Mouse (Mus musculus): Measurements from ENCODE around the gene Disp1.

Disp1 gene

DNA sequence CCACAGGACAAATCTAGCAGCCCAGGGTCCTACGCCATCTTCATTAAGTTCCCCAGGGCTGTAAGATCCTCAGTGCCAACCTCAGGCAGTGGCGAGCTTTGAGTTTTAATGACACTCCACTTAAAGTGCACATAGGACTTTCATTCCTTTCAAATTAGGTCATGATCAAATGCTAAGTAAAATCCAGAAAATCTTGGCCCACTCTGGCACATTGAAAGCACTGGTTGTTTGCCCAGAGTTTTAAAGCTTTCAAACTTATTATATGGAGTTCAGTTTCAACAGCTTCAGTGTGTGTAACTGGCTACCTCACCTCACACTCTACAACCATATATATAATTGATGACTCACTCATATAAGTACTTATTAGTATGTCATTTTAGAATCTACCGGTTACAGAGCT lies 87.9 kb downstream of the Disp1 start:
- DNase-seq (ENCODE audit: low spot score in 2 of 2) = no peak

DNA sequence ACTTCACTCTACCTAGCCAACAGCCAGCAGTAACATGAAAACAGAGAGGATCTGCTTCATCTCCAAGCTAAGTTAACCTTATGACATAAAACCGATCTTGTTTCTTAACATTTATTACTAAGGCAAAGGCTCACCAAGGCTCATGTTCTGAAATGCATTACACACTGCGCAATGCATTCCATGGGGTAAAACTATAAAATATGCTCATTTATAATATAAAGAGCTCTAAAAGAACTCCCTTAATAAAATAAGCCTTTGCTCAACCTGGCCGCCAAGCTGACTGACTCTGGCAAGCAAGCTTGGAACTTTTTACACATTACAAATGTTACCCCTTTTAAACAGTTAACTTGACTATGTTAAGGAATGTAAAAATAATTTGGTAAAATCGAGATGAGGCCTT lies 94.1 kb downstream of the Disp1 start:
- DNase-seq (ENCODE audit: low spot score in 2 of 2) = no peak

- DNase-seq (ENCODE audit: low spot score in 2 of 2) = no peak
Observed at GRCm38 (mm10) chr1:183123725-183124124, 97.6 kb downstream of the Disp1 start.

DNA sequence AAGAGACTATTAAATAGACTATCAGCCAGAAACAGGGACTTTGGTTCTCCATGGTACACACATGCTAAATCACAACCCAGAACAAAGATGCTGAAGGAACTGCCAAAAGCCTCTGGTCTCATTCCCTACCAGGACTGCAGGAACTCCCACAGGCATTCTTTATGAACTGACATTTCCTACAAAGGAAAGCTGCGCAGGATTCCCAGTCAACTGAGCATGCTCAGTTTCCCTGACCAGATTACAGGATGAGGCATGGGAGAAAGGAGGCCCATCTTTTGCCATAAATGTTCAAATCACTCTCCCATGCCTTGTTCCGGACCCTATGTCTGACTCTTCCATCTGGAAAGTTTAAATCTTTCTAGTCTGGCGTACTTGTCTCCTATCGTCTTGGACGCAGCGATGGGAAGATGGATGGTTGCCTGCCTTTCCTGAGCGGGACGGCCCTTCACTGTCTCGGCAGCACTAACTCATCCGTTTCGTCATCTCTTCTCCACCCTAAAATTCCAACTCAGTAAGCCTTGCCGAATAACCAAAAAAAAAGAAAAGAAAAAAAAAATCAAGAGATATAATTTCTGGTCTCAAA lies 100.9 kb downstream of the Disp1 start:
- no peak for DNase-seq (ENCODE audit: low spot score in 2 of 2)

DNA sequence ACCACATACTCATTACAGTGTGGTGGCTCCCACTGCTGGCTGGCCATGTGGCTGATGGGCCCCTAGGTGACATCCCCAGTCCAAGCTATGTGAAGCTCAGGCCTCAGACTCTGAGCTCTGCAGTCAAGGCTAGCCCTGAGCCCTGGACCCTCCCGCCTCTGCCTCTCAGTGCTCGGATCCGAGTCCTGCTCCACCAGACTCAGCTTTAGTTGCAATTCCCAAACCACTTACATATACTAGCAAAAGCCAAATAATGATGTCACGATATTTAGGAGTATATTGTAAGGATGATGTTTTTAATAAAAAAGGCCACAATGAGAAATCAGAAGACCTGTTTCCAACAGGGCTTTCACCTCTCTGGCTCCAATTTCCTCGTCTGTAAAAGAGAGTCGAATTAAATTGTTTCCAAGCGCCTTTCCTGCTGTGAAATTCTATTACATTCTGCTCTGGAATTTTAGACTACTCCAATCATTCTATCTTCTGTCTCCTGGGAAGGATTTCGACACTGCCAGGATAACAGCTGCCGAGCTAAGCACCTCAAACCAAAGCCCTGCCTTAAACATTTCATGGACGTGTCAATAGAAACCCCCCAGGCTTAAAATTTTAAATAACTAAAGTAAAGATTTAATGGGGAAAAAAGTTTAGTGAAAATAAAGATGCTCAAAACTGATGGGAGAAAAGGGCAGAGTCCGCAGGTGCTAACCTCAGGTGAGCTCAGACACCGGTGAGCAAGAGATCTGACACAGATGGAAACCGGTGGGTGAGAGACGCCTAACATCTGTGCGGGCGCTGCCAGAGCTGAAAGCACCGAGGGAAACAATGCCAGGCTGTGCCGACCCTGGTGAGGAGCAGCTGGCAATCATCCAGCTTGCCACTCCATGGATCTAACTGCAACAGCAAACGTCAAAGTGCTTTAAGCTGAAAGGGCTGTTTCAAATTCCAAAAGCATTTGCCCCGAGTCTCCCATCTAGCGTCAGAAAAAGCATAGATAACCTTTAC lies 103.2 kb downstream of the Disp1 start:
- DNase-seq (ENCODE audit: low spot score in 2 of 2) = no peak

GRCm38 (mm10) chr1:183116946-183117826 lies 104.1 kb downstream of the Disp1 start:
- DNase-seq (ENCODE audit: low spot score in 2 of 2) = no peak

- DNase-seq (ENCODE audit: low spot score in 2 of 2) = no peak
Observed at GRCm38 (mm10) chr1:183116441-183116840, 104.9 kb downstream of the Disp1 start.

GRCm38 (mm10) chr1:183115076-183115475 lies 106.2 kb downstream of the Disp1 start:
- DNase-seq (ENCODE audit: low spot score in 2 of 2) = no peak

- DNase-seq (ENCODE audit: low spot score in 2 of 2) = no peak
Observed at GRCm38 (mm10) chr1:183114554-183114953, 106.8 kb downstream of the Disp1 start.

- no peak for DNase-seq (ENCODE audit: low spot score in 2 of 2)
Observed at GRCm38 (mm10) chr1:183113546-183113945, 107.8 kb downstream of the Disp1 start.

- DNase-seq (ENCODE audit: low spot score in 2 of 2) = no peak
Observed at GRCm38 (mm10) chr1:183107476-183107875, 113.8 kb downstream of the Disp1 start.

- no peak for DNase-seq (ENCODE audit: low spot score in 2 of 2)
Observed at GRCm38 (mm10) chr1:183104696-183105095, 116.6 kb downstream of the Disp1 start.

DNA sequence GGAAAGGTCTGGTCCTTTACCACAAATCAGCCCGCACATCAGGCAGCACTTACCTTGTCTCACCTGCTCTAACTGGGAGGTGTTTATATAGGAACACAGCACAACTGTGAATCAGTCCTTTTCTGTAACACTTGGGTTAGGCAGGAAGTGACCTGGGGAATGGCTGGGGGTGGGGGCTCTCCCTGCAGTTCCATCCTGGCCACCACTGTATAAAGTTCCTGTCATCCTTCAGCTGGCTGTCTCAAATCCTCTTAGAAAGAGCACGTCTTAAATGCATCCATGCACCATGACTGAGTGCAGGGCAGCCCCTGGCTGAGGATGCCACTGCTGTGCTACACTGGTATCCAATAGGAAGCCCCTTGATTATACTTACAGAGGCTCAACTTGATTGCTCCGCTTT lies 118.5 kb downstream of the Disp1 start:
- no peak for DNase-seq (ENCODE audit: low spot score in 2 of 2)

DNA sequence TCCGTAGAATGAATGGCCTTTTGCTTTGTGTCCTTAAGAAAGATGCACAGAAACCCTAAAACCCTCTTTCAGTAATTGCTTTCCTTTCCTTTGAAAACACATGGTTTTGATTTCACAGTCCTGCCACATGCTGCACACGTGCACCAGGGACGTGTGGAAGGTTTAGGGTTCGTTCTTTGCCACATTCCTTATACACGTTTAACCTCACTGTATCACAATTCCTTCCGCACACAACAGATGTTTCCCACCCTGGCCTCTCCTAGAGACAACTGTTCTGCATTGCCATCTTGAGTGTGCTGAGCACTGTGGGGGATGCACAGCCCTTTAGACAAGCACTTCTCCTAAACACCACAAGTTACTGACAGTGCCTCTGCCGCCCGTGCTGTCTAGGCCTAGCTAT lies 119.2 kb downstream of the Disp1 start:
- DNase-seq (ENCODE audit: low spot score in 2 of 2) = no peak

GRCm38 (mm10) chr1:183101371-183101770 lies 120.0 kb downstream of the Disp1 start:
- DNase-seq (ENCODE audit: low spot score in 2 of 2) = no peak

DNA sequence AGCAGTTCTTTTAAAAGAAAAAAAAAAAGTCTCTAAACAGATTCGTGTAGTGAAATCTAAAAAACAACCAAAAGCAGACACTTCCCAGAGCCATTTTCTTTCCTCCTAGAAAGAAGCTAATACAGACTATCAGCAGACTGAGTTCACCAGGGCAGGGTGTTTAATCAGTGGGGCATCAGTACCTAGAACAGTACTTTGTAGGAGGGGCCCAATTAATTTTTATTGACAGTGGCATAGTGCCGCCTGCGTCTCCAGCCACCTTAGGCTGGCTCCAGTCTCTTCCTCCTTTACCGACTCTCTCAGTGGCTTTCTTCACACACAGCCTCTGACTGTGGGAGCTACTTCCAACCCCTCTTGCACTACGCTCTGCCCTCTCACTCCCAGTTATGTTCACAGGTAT lies 121.1 kb downstream of the Disp1 start:
- no peak for DNase-seq (ENCODE audit: low spot score in 2 of 2)

- no peak for DNase-seq (ENCODE audit: low spot score in 2 of 2)
Observed at GRCm38 (mm10) chr1:183099686-183100085, 121.6 kb downstream of the Disp1 start.

DNA sequence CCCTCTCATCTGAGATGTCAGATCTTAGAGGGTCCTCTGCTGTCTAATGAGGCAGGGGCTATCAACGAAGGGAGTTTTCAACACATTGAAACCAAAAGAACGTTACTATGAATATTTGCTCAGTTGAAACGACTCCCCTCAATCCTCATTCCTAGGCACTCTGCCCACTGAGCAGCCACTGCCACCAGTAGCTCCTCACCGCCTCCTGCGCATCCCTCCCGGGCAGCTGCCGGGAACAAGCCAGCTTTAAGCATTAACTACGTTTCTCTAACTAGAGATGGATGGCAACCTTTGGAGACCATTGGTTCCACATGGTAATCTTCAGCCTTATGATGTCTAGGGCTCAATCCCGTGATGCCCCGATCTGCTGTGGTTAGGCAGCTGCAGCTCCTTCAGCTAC lies 123.7 kb downstream of the Disp1 start:
- no peak for DNase-seq (ENCODE audit: low spot score in 2 of 2)

DNA sequence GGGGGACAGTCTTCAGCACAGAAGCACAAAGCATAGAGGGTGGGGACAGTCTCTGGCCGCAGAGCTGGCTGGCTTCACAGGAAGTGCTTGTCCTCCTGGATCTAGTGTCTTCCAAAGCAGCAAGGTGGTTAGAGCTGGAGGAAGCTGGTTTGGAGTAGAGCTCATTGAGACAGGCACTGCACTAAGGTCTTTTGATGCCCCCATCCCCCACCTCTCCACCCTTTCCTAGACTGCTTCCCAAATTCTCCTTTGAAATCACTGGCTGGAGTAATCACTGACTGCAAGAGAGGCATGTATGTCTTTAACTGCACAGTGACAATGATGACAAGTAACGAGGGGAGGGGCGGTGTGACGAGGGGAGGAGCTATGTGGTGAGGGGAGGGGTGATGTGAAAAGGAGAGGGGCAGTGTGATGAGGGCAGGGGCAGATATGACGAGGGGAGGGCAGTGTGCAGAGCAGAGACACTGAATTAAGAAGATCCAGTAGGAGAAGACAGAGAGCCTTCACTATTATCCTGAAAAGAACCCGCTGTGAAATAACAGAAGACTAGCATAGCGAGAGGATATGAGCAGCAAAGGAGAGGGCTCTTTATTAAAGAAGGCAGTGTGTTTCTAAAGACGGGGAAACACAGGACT lies 125.8 kb downstream of the Disp1 start:
- no peak for DNase-seq (ENCODE audit: low spot score in 2 of 2)

DNA sequence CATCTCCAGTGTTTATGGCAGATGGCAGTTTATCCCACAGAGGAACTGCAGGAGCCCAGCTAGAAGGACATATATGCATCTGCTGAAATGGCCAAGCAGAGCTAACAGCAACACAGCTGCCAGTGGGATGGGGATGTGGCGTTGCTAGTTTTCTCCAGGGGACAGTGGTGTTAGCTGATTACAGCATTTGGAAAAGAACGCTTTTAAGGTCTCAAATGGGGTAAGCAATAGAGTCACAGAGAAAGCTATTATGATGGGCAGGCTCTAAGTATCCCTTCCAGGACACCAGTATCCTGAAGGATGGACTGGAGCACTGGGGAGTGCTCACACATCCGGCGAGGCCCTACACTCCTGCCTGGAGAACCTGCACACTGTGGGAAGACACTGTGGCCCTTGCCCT lies 129.0 kb downstream of the Disp1 start:
- no peak for DNase-seq (ENCODE audit: low spot score in 2 of 2)

DNA sequence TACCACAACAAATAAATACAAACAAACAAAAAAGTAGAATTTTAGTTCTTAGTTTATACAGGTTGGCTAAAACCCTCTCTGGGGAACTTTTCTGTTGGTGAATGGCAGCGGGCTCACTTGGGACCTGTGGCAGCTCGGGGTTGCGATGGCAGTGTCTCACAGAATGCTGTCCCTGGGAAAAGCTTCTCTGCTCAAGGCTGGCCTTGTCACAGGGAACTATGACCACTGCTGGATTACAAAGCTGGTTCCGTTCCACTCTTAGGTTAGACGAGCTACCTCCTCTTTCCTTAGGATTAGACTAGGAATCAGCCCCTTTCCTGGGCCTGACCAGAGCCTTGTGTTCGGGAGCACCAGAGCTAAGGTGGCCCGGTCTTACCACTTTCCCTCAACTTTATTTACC lies 130.1 kb downstream of the Disp1 start:
- no peak for DNase-seq (ENCODE audit: low spot score in 2 of 2)

- no peak for DNase-seq (ENCODE audit: low spot score in 2 of 2)
Observed at GRCm38 (mm10) chr1:183088661-183089060, 132.7 kb downstream of the Disp1 start.
